Mouse (Mus musculus): ENCODE data around the gene Terb1. TPM values are rescaled to one million over a fixed set of nuclear protein-coding genes. Genes with fewer than 3 reads are reported as not detected.

The Terb1 gene
- polyA plus RNA-seq, 1 experiment from 2014 or later: 0.48 TPM

DNA sequence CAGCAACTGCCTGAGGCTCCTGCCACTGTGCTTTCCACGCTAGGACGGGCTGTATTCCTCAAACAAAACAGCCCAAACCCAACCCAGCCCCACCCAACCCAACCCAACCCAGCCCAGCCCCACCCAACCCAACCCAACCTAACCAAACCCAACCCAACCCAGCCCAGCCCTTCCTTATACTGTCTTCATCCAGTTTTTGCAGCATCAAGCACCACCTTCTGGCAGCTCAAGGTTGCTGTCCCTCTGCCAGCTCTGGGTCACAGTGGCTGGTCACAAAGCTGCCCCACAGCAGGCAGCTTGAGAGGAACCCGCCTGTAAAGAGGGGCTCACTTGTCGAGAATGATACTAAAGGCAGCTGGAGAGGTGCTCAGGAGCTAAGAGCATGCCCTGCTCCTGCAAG lies 75.4 kb downstream of the Terb1 start:
- Histone ChIP-seq H3K9me3 (replicated peaks) (no peaks in the 10 kb centered on the region), H3K9ac (no peak overlapping the region), H3K36me3 (peaks cover 91% of the 10 kb centered on the region), H3K4me3 (replicated peaks) (no peak overlapping the region), H3K27ac (replicated peaks) (no peak overlapping the region), H3K4me1 (peaks cover 22% of the 10 kb centered on the region), H3K4me2 (replicated peaks) (no peak overlapping the region), H3K27me3 (no peaks in the 10 kb centered on the region)
- ATAC-seq (ENCODE audit: insufficient number of reproducible peaks, low FRiP score, low TSS enrichment, low read depth): no peak
- WGBS: 56% methylated on average over 4 of the region's 4 CpGs

GRCm38 (mm10) chr8:104433191-104433842 lies 76.4 kb downstream of the Terb1 start:
- Histone ChIP-seq H3K9ac (no peak overlapping the region), H3K27me3 (no peaks in the 10 kb centered on the region), H3K4me1 (peaks cover 22% of the 10 kb centered on the region), H3K36me3 (peaks cover 91% of the 10 kb centered on the region), H3K4me2 (replicated peaks) (no peak overlapping the region), H3K9me3 (replicated peaks) (no peaks in the 10 kb centered on the region), H3K27ac (replicated peaks) (no peak overlapping the region), H3K4me3 (replicated peaks) (no peak overlapping the region)
- 96% methylated on average over 5 of the region's 5 CpGs for WGBS
- no peak for ATAC-seq (ENCODE audit: insufficient number of reproducible peaks, low FRiP score, low TSS enrichment, low read depth)

- 99% methylated on average over 6 of the region's 6 CpGs for WGBS
- H3K4me2 ChIP-seq (replicated peaks): no peak overlapping the region
- no peak overlapping the region for H3K4me3 ChIP-seq (replicated peaks)
- H3K27me3 ChIP-seq: no peaks in the 10 kb centered on the region
- no peak overlapping the region for H3K9ac ChIP-seq
- peaks cover 93% of the 10 kb centered on the region for H3K36me3 ChIP-seq
- peaks cover 22% of the 10 kb centered on the region for H3K4me1 ChIP-seq
- no peak for ATAC-seq (ENCODE audit: insufficient number of reproducible peaks, low FRiP score, low TSS enrichment, low read depth)
- no peaks in the 10 kb centered on the region for H3K9me3 ChIP-seq (replicated peaks)
- H3K27ac ChIP-seq (replicated peaks): no peak overlapping the region
Measured at GRCm38 (mm10) chr8:104432656-104433055, 77.1 kb downstream of the Terb1 start.

- H3K36me3 ChIP-seq: peaks cover 96% of the 10 kb centered on the region
- H3K9ac ChIP-seq: no peak overlapping the region
- no peak for ATAC-seq (ENCODE audit: insufficient number of reproducible peaks, low FRiP score, low TSS enrichment, low read depth)
- no peak overlapping the region for H3K4me2 ChIP-seq (replicated peaks)
- H3K27me3 ChIP-seq: no peaks in the 10 kb centered on the region
- no peak overlapping the region for H3K4me3 ChIP-seq (replicated peaks)
- H3K27ac ChIP-seq (replicated peaks): no peak overlapping the region
- no peaks in the 10 kb centered on the region for H3K9me3 ChIP-seq (replicated peaks)
- 87% methylated on average over 7 of the region's 7 CpGs for WGBS
- H3K4me1 ChIP-seq: peaks cover 4% of the 10 kb centered on the region; the same call in 1 of the 2 replicates
Measured at GRCm38 (mm10) chr8:104430230-104430629, 79.5 kb downstream of the Terb1 start.

DNA sequence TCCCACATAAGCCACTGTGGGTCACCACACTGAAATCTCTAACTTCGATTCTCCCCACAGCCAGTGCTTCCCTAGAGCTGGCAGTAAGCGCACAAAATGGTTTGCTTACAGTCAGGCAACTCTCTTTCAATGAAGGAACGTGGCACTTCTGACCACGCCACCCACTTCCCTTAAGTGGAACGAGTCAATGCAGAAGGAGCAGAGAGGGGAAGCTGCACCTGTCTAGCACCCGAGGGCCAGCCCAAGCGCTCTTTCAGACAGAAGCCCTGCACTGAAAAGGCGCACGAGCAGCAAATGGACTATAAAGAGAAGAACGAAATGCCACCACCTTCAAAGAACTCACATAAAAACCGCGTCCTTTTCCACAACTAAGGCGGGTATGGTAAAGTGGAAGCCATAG lies 82.0 kb downstream of the Terb1 start:
- Histone ChIP-seq H3K9me3 (replicated peaks) (no peaks in the 10 kb centered on the region), H3K4me2 (replicated peaks) (no peak overlapping the region), H3K27me3 (no peaks in the 10 kb centered on the region), H3K27ac (replicated peaks) (no peak overlapping the region), H3K36me3 (peaks cover 96% of the 10 kb centered on the region), H3K4me1 (no peaks in the 10 kb centered on the region), H3K9ac (no peak overlapping the region), H3K4me3 (replicated peaks) (no peak overlapping the region)
- 94% methylated on average over 13 of the region's 13 CpGs for WGBS
- ATAC-seq (ENCODE audit: insufficient number of reproducible peaks, low FRiP score, low TSS enrichment, low read depth): no peak

GRCm38 (mm10) chr8:104422313-104422712 lies 87.4 kb downstream of the Terb1 start:
- Histone ChIP-seq H3K36me3 (peaks cover 93% of the 10 kb centered on the region), H3K27me3 (no peaks in the 10 kb centered on the region)
- WGBS: 87% methylated on average over 6 of the region's 6 CpGs

GRCm38 (mm10) chr8:104416022-104416421 lies 93.7 kb downstream of the Terb1 start:
- ATAC-seq (ENCODE audit: insufficient number of reproducible peaks, low FRiP score, low TSS enrichment, low read depth): no peak
- H3K27ac ChIP-seq (replicated peaks): no peak overlapping the region
- H3K4me3 ChIP-seq (replicated peaks): no peak overlapping the region
- H3K9me3 ChIP-seq (replicated peaks): no peaks in the 10 kb centered on the region
- H3K36me3 ChIP-seq: peaks cover 38% of the 10 kb centered on the region
- 66% methylated on average over 6 of the region's 6 CpGs for WGBS
- H3K9ac ChIP-seq: no peak overlapping the region
- H3K4me2 ChIP-seq (replicated peaks): no peak overlapping the region
- H3K27me3 ChIP-seq: no peaks in the 10 kb centered on the region
- H3K4me1 ChIP-seq: peaks cover 3% of the 10 kb centered on the region; the same call in 1 of the 2 replicates

More at GRCm38 (mm10) chr8:104422313-104422712, 87.4 kb downstream of the Terb1 start:
- Histone ChIP-seq H3K9ac (no peak overlapping the region), H3K27ac (replicated peaks) (no peak overlapping the region), H3K4me1 (no peaks in the 10 kb centered on the region), H3K4me2 (replicated peaks) (no peak overlapping the region), H3K4me3 (replicated peaks) (no peak overlapping the region), H3K9me3 (replicated peaks) (no peaks in the 10 kb centered on the region)
- no peak for ATAC-seq (ENCODE audit: insufficient number of reproducible peaks, low FRiP score, low TSS enrichment, low read depth)

DNA sequence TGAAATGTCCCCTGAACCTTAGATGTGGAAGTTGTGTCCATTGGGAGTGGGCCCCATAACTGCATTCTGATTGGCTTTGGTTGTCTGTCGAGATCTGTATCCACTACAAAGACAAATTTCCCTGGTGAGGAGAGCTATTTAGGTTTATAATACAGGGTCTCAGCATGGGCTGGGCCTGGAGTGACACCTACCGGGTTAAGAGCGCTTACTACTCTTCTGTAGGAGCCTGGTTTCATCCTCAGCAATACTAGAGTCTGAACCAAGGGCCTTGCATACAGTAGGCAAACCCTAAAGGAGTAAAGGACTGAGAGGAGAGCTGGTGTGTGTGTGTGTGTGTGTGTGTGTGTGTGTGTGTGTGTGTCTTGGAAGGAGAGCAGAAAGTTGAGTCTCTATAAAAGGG lies 95.5 kb downstream of the Terb1 start:
- ATAC-seq (ENCODE audit: insufficient number of reproducible peaks, low FRiP score, low TSS enrichment, low read depth): no peak
- WGBS: 61% methylated on average over 3 of the region's 3 CpGs

GRCm38 (mm10) chr8:104413770-104414169 lies 95.9 kb downstream of the Terb1 start:
- no peaks in the 10 kb centered on the region for H3K9me3 ChIP-seq (replicated peaks)
- H3K4me2 ChIP-seq (replicated peaks): no peak overlapping the region
- no peak overlapping the region for H3K27ac ChIP-seq (replicated peaks)
- 71% methylated on average over 4 of the region's 4 CpGs for WGBS
- peaks cover 3% of the 10 kb centered on the region; the same call in 1 of the 2 replicates for H3K4me1 ChIP-seq
- no peak overlapping the region for H3K9ac ChIP-seq
- H3K4me3 ChIP-seq (replicated peaks): no peak overlapping the region
- H3K36me3 ChIP-seq: peaks cover 16% of the 10 kb centered on the region
- ATAC-seq (ENCODE audit: insufficient number of reproducible peaks, low FRiP score, low TSS enrichment, low read depth): no peak
- H3K27me3 ChIP-seq: no peaks in the 10 kb centered on the region

More for the DNA sequence above, 95.5 kb downstream of the Terb1 start:
- no peak overlapping the region for H3K4me3 ChIP-seq (replicated peaks)
- no peak overlapping the region for H3K9ac ChIP-seq
- no peak overlapping the region for H3K27ac ChIP-seq (replicated peaks)
- H3K36me3 ChIP-seq: peaks cover 19% of the 10 kb centered on the region
- no peak overlapping the region for H3K4me2 ChIP-seq (replicated peaks)
- peaks cover 3% of the 10 kb centered on the region; the same call in 1 of the 2 replicates for H3K4me1 ChIP-seq
- no peaks in the 10 kb centered on the region for H3K9me3 ChIP-seq (replicated peaks)
- H3K27me3 ChIP-seq: no peaks in the 10 kb centered on the region

- no peak overlapping the region for H3K4me3 ChIP-seq (replicated peaks)
- H3K4me1 ChIP-seq: peaks cover 3% of the 10 kb centered on the region; the same call in 1 of the 2 replicates
- no peaks in the 10 kb centered on the region for H3K27me3 ChIP-seq
- ATAC-seq (ENCODE audit: insufficient number of reproducible peaks, low FRiP score, low TSS enrichment, low read depth): no peak
- no peak overlapping the region for H3K4me2 ChIP-seq (replicated peaks)
- H3K9ac ChIP-seq: no peak overlapping the region
- no peaks in the 10 kb centered on the region for H3K9me3 ChIP-seq (replicated peaks)
- peaks cover 11% of the 10 kb centered on the region for H3K36me3 ChIP-seq
- no peak overlapping the region for H3K27ac ChIP-seq (replicated peaks)
- 44% methylated on average over 7 of the region's 7 CpGs for WGBS
Measured at GRCm38 (mm10) chr8:104412805-104413532, 96.7 kb downstream of the Terb1 start.

DNA sequence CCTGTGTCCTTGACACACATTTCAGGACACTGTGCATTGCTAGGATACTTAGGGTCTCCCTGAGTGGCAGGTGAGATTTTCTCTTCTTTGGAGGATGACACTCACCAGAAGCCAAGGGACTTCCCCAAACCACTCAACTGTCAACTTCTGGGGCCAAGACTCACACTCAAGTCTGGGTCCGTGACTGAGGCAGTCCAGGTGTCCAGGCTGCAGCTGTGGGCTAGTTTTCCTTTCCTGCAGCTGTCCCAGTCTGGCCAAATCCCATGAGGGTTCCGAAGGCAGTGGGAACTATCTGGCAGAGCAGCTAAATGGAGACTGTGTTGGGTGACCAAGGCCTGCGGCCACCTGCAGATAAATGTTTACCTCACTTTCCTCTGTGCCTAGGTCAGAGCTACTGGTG lies 97.7 kb downstream of the Terb1 start:
- H3K9ac ChIP-seq: no peak overlapping the region
- no peaks in the 10 kb centered on the region for H3K27me3 ChIP-seq
- no peak overlapping the region for H3K4me3 ChIP-seq (replicated peaks)
- H3K27ac ChIP-seq (replicated peaks): no peak overlapping the region
- no peak for ATAC-seq (ENCODE audit: insufficient number of reproducible peaks, low FRiP score, low TSS enrichment, low read depth)
- peaks cover 3% of the 10 kb centered on the region; the same call in 1 of the 2 replicates for H3K4me1 ChIP-seq
- H3K4me2 ChIP-seq (replicated peaks): no peak overlapping the region
- peaks cover under 1% of the 10 kb centered on the region for H3K36me3 ChIP-seq
- 84% methylated on average over 3 of the region's 3 CpGs for WGBS
- H3K9me3 ChIP-seq (replicated peaks): no peaks in the 10 kb centered on the region
